18 mouse cellular contexts compared by ENCODE assay signal in genomic region chr7:39978121-39978520, GRCm38 (mm10).
A peak's percentile ranks its signal among the peaks of the same experiment; 100 is the strongest.
DNase-seq lines count a peak whose midpoint lies in the region.
"Had no signal": no experiment of that assay in that cellular context is flagged by ENCODE, and none has a peak within 500 bp of the region (broad histone marks: within the 10 kb centered on the region; RNA-seq: fewer than 3 reads in every experiment).

No protein-coding gene starts in this region.

- no peak overlapping the region for H3K27ac ChIP-seq in heart, embryonic 10.5 days
- H3K27ac ChIP-seq: embryonic facial prominence, embryonic 13.5 days; embryonic facial prominence, embryonic 15.5 days had no signal

- intact Hi-C loops in gastrocnemius, postnatal 14 days (cut with DNase I; ENCODE audit: low total_unique reads) = no loop called here

- no peaks in the 10 kb centered on the region for H3K4me1 ChIP-seq in heart, embryonic 10.5 days
- H3K4me1 ChIP-seq: embryonic facial prominence, embryonic 13.5 days; embryonic facial prominence, embryonic 15.5 days had no signal

- no peaks in the 10 kb centered on the region for H3K36me3 ChIP-seq in heart, embryonic 10.5 days
- H3K36me3 ChIP-seq: embryonic facial prominence, embryonic 13.5 days; embryonic facial prominence, embryonic 15.5 days had no signal

- DNase-seq in heart, embryonic 10.5 days (ENCODE audit: low spot score) = peak; percentile 4
- no peak for DNase-seq in heart, adult 9 months (ENCODE audit: low spot score in 2 of 2)
- peak; percentile 23 for DNase-seq in fat pad, adult 2 months (ENCODE audit: extremely low read depth, low read depth, low spot score)
- DNase-seq in gonadal fat pad, adult 2 months (ENCODE audit: low read depth) = peak; percentile 34
- DNase-seq in gastrocnemius, postnatal 14 days = no peak
- DNase-seq: adrenal gland, adult 2 months; adrenal gland, postnatal 10 days; adrenal gland, postnatal 25 days; cerebellum, adult 11 months; cerebellum, adult 18-20 months; cerebellum, adult 8-10 months; cerebellum, adult 9-11 months; cerebellum, postnatal 14 days; cerebellum, postnatal 36 days; embryo, embryonic 11 days had no signal

- H3K4me3 ChIP-seq in heart, embryonic 10.5 days = no peak overlapping the region
- H3K4me3 ChIP-seq: embryonic facial prominence, embryonic 13.5 days; embryonic facial prominence, embryonic 15.5 days; erythroblast, embryonic 14.5 days had no signal

- no peaks in the 10 kb centered on the region for H3K27me3 ChIP-seq in heart, embryonic 10.5 days (ENCODE audit: insufficient read depth, poor library complexity, severe bottlenecking)
- H3K27me3 ChIP-seq: embryonic facial prominence, embryonic 13.5 days; embryonic facial prominence, embryonic 15.5 days had no signal

- no peaks in the 10 kb centered on the region for H3K9me3 ChIP-seq in heart, embryonic 10.5 days
- H3K9me3 ChIP-seq: embryonic facial prominence, embryonic 13.5 days; embryonic facial prominence, embryonic 15.5 days had no signal

- WGBS in heart, embryonic 10.5 days = 70% methylated on average over 2 of the region's 2 CpGs

Comparison
In these comparisons a context has a peak if more than half of its experiments do, and no peak if none do; other contexts are left out.
1. DNase-seq: peak in heart, embryonic 10.5 days (single experiment), fat pad, adult 2 months (single experiment) and gonadal fat pad, adult 2 months (single experiment); none in heart, adult 9 months (0 of 2) and gastrocnemius, postnatal 14 days (single experiment).